Mouse (Mus musculus) C2C12 (cell line): Measurements from ENCODE around the gene Adamts1.

Source experiments
- CEBPB ChIP-seq: IDR thresholded peaks from one replicate; pipeline ENCODE4 v1.6.1; 2011; ENCODE audit warnings: low read depth, mild to moderate bottlenecking, control low read depth, moderate library complexity
- CTCF ChIP-seq: IDR thresholded peaks from one replicate; pipeline ENCODE4 v1.5.1; 2011; ENCODE audit not compliant: control insufficient read depth, insufficient read depth, insufficient read length
- FOSL1 ChIP-seq: IDR thresholded peaks from one replicate; pipeline ENCODE4 v1.8.0; 2011; ENCODE audit warnings: mild to moderate bottlenecking, low read length; ENCODE audit not compliant: poor library complexity, insufficient read depth, severe bottlenecking
- MAX ChIP-seq: IDR thresholded peaks from one replicate; pipeline ENCODE4 v1.6.1; 2011; ENCODE audit warnings: mild to moderate bottlenecking, control low read depth
- MYOD1 ChIP-seq: IDR thresholded peaks from one replicate; pipeline ENCODE4 v1.6.1; 2011; ENCODE audit warnings: low read depth; ENCODE audit not compliant: control insufficient read depth, insufficient read length
- MYOG ChIP-seq: IDR thresholded peaks from one replicate; pipeline ENCODE4 v1.6.1; 2011; ENCODE audit not compliant: control insufficient read depth, insufficient read length; ENCODE audit errors: extremely low read depth
- USF1 ChIP-seq: IDR thresholded peaks from one replicate; pipeline ENCODE4 v1.6.1; 2011; ENCODE audit warnings: low read depth, mild to moderate bottlenecking, control low read depth, moderate library complexity

DNA sequence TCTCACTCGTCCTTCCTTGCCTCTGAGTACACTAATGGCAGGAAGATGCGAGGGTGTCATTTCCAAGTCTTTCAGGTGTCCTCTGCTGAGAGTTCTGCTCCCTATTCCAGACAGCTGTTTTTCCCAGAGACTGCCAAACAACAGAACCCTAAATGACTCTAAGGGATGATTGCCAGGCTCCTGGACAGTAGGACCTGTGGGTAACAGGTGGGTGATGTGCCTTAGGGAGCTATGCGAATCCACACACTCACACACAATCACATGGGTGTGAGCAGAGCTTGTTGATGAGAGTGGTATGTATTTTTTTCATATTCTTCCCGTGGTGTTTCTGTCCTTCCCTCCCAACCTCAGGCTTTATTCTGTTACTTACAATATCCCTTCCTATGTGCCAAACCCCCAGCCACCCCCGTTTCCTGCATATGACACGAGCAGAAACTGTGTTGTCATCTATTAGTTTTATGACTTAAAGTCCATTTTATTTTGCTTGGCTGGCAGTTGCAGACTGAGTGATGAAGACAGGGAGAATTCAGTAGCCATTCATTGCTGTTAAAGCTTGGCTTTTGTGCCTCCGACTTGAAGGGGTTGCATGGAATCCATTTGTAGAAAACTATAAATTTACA lies 41.8 kb downstream of the Adamts1 start:
- TF ChIP-seq MYOD1 (no peak), CTCF (no peak), USF1 (no peak), FOSL1 (no peak), MAX (no peak), CEBPB (no peak), MYOG (no peak)
